ENCODE assay signal across 11 mouse cellular contexts in the genomic region with DNA sequence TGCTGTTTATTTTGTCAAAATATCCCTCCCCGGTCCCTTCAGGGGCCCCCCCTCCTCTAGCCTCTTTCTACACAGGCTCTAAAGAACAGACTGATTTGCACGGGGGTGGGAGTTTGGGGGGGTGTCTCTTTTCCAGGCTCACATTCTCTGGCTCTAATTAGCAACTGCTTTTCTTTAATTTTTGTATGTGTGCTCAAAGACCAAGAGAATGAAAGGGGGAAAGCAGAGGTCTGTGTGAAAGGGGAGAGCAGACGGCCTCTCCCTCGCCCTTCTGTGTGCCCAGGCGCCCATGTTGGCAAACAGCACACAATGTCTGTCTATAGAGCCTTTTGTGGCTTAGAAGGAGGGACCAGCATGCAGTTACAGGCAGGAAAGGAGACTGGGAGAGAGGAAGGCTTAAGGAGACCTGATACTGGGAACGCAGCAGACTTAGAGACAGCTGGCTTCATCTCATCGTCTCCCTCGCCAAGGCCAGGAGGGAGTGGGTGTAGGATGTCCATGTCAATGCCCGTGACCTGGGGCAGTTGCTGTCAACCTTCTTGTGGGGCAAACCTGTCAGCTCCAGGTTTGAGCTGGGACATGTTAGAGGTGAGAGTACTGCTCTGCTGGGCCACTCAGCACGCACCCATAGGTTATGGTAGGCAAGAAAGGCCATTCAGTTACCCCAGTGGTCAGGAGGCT.
DNase-seq lines count a peak whose midpoint lies in the region; ATAC-seq and TF ChIP-seq lines count a peak whose summit lies in the region.
"Had no signal": no experiment of that assay in that cellular context is flagged by ENCODE, and none has a peak within 500 bp of the region (broad histone marks: within the 10 kb centered on the region; RNA-seq: fewer than 3 reads in every experiment).

No protein-coding gene starts in this region.

- H3K27me3 ChIP-seq in embryonic facial prominence, embryonic 14.5 days (replicated peaks; ENCODE audit: control insufficient read depth, insufficient read depth, low read length), result no peaks in the 10 kb centered on the region
- peaks cover 8% of the 10 kb centered on the region; the same call in 1 of the 2 replicates for H3K27me3 ChIP-seq in hindbrain, embryonic 12.5 days
- no peaks in the 10 kb centered on the region for H3K27me3 ChIP-seq in midbrain, postnatal 0 days (ENCODE audit: insufficient read depth, low read length)
- H3K27me3 ChIP-seq in thymus, adult 2 months (ENCODE audit: control insufficient read depth, insufficient read depth, low read length), result no peaks in the 10 kb centered on the region

- H3K27ac ChIP-seq in embryonic facial prominence, embryonic 14.5 days (replicated peaks; ENCODE audit: low read depth, low read length), result peak overlapping the region; percentile 30; the same call in 1 of the 2 replicates
- H3K27ac ChIP-seq in hindbrain, embryonic 12.5 days, result peak overlapping the region; percentile 74
- H3K27ac ChIP-seq in midbrain, postnatal 0 days (ENCODE audit: low read depth, low read length), result peak overlapping the region; percentile 43; the same call in 1 of the 2 replicates
- no peak overlapping the region for H3K27ac ChIP-seq in thymus, adult 2 months (ENCODE audit: control insufficient read depth, insufficient read depth, low read length)

- H3K4me3 ChIP-seq in embryonic facial prominence, embryonic 14.5 days (ENCODE audit: low read depth, low read length), result no peak overlapping the region
- no peak overlapping the region for H3K4me3 ChIP-seq in hindbrain, embryonic 12.5 days
- no peak overlapping the region for H3K4me3 ChIP-seq in midbrain, postnatal 0 days (ENCODE audit: low read depth, low read length)
- no peak overlapping the region for H3K4me3 ChIP-seq in thymus, adult 2 months (ENCODE audit: control insufficient read depth, insufficient read depth, low read length)

- TF ChIP-seq CTCF in midbrain, postnatal 0 days (IDR thresholded peaks at IDR 0.05), result no peak
- TF ChIP-seq CTCF in thymus, adult 2 months (IDR thresholded peaks at IDR 0.05; ENCODE audit: borderline replicate concordance, control insufficient read depth, extremely low read depth, insufficient read depth, low read length, poor library complexity), result no peak

- no peak overlapping the region for H3K9ac ChIP-seq in embryonic facial prominence, embryonic 14.5 days (ENCODE audit: low read depth, low read length)
- H3K9ac ChIP-seq in hindbrain, embryonic 12.5 days, result no peak overlapping the region
- H3K9ac ChIP-seq in midbrain, postnatal 0 days (replicated peaks; ENCODE audit: low read length, poor library complexity, severe bottlenecking), result no peak overlapping the region; the same call in 1 of the 2 replicates

- no peak overlapping the region for H3K4me2 ChIP-seq in embryonic facial prominence, embryonic 14.5 days (ENCODE audit: low read depth, low read length)
- H3K4me2 ChIP-seq in hindbrain, embryonic 12.5 days (replicated peaks), result no peak overlapping the region
- no peak overlapping the region for H3K4me2 ChIP-seq in midbrain, postnatal 0 days (ENCODE audit: low read depth, low read length, poor library complexity, severe bottlenecking)

- DNase-seq in gastrocnemius, adult 18-20 months (ENCODE audit: low spot score), result peak; percentile 45
- DNase-seq in gastrocnemius, postnatal 4 days (ENCODE audit: low spot score in 2 of 2), result no peak
- peak; percentile 55 for DNase-seq in embryonic facial prominence, embryonic 14.5 days (ENCODE audit: low spot score)
- DNase-seq in midbrain, postnatal 0 days (ENCODE audit: low spot score), result peak; percentile 30
- no peak for DNase-seq in kidney, adult 18-20 months
- DNase-seq in thymus, adult 2 months, result no peak
- DNase-seq in cerebellum, postnatal 36 days, result no peak
- DNase-seq: adrenal gland, postnatal 36 days; cerebellum, adult 9-10 months; lung, postnatal 36 days had no signal

- H3K9me3 ChIP-seq in embryonic facial prominence, embryonic 14.5 days (ENCODE audit: control insufficient read depth, low read length), result no peaks in the 10 kb centered on the region
- no peaks in the 10 kb centered on the region for H3K9me3 ChIP-seq in hindbrain, embryonic 12.5 days (replicated peaks)
- no peaks in the 10 kb centered on the region for H3K9me3 ChIP-seq in midbrain, postnatal 0 days (ENCODE audit: low read length)

- peak; percentile 51 for ATAC-seq in embryonic facial prominence, embryonic 14.5 days (ENCODE audit: low read depth)
- peak; percentile 81 for ATAC-seq in hindbrain, embryonic 12.5 days (ENCODE audit: low FRiP score)
- no peak for ATAC-seq in midbrain, postnatal 0 days (ENCODE audit: low FRiP score)

- peaks cover 7% of the 10 kb centered on the region; the same call in 1 of the 2 replicates for H3K4me1 ChIP-seq in embryonic facial prominence, embryonic 14.5 days (ENCODE audit: control insufficient read depth, insufficient read depth, low read length)
- H3K4me1 ChIP-seq in hindbrain, embryonic 12.5 days, result peaks cover 40% of the 10 kb centered on the region
- peaks cover 3% of the 10 kb centered on the region; the same call in 1 of the 2 replicates for H3K4me1 ChIP-seq in midbrain, postnatal 0 days (ENCODE audit: insufficient read depth, low read length)
- no peaks in the 10 kb centered on the region for H3K4me1 ChIP-seq in thymus, adult 2 months (replicated peaks; ENCODE audit: control insufficient read depth, insufficient read depth, low read length)

- H3K36me3 ChIP-seq in embryonic facial prominence, embryonic 14.5 days (ENCODE audit: control insufficient read depth, insufficient read depth, low read length), result no peaks in the 10 kb centered on the region
- H3K36me3 ChIP-seq in hindbrain, embryonic 12.5 days, result no peaks in the 10 kb centered on the region
- no peaks in the 10 kb centered on the region for H3K36me3 ChIP-seq in midbrain, postnatal 0 days (ENCODE audit: insufficient read depth, low read length)
- H3K36me3 ChIP-seq in thymus, adult 2 months (ENCODE audit: control insufficient read depth, insufficient read depth, low read length), result no peaks in the 10 kb centered on the region

- no peak for TF ChIP-seq POLR2A in thymus, adult 2 months (IDR thresholded peaks at IDR 0.05; ENCODE audit: control insufficient read depth, extremely low read depth, insufficient read depth, low read length, poor library complexity)

- 47% methylated on average over 10 of the region's 10 CpGs for WGBS in embryonic facial prominence, embryonic 14.5 days
- 44% methylated on average over 10 of the region's 10 CpGs for WGBS in hindbrain, embryonic 12.5 days
- WGBS in midbrain, postnatal 0 days, result 42% methylated on average over 10 of the region's 10 CpGs
- 90% methylated on average over 10 of the region's 10 CpGs for WGBS in thymus, adult 2 months

Comparison
In these comparisons a context has a peak if more than half of its experiments do, and no peak if none do; other contexts are left out.
1. DNase-seq: peak in gastrocnemius, adult 18-20 months (single experiment), embryonic facial prominence, embryonic 14.5 days (single experiment) and midbrain, postnatal 0 days (single experiment); none in gastrocnemius, postnatal 4 days (0 of 2), kidney, adult 18-20 months (single experiment), thymus, adult 2 months (single experiment) and cerebellum, postnatal 36 days (0 of 2).